Mouse (Mus musculus): ENCODE data around the gene Ak9. TPM values are rescaled to one million over a fixed set of nuclear protein-coding genes. Genes with fewer than 3 reads are reported as not detected.
A peak's percentile ranks its signal among the peaks of the same experiment; 100 is the strongest.

Gene Ak9
- polyA plus RNA-seq, 1 experiment from 2014 or later, result 0.05 TPM

- H3K27ac ChIP-seq (ENCODE audit: low read depth, low read length), result peak overlapping the region; percentile 84
- DNase-seq (ENCODE audit: low spot score) (peak; percentile 79), ATAC-seq (replicated peaks; ENCODE audit: low FRiP score) (peak; percentile 81)
- 3% methylated on average over 20 of the region's 20 CpGs for WGBS
- no peaks in the 10 kb centered on the region for H3K9me3 ChIP-seq (ENCODE audit: control insufficient read depth, low read length)
- peaks cover 10% of the 10 kb centered on the region; the same call in 1 of the 2 replicates for H3K4me1 ChIP-seq (replicated peaks; ENCODE audit: control insufficient read depth, insufficient read depth, low read length)
- peak overlapping the region; percentile 83 for H3K9ac ChIP-seq (ENCODE audit: low read length)
- H3K27me3 ChIP-seq (ENCODE audit: control insufficient read depth, insufficient read depth, low read length), result no peaks in the 10 kb centered on the region
- H3K4me3 ChIP-seq (ENCODE audit: low read depth, low read length), result peak overlapping the region; percentile 60
- no peaks in the 10 kb centered on the region; the same call in 1 of the 2 replicates for H3K36me3 ChIP-seq (ENCODE audit: control insufficient read depth, insufficient read depth, low read length)
- peak overlapping the region; percentile 89 for H3K4me2 ChIP-seq (ENCODE audit: low read depth, low read length, severe bottlenecking)
Observed at GRCm38 (mm10) chr10:41477278-41478181, 173.8 kb downstream of the Ak9 start.

DNA sequence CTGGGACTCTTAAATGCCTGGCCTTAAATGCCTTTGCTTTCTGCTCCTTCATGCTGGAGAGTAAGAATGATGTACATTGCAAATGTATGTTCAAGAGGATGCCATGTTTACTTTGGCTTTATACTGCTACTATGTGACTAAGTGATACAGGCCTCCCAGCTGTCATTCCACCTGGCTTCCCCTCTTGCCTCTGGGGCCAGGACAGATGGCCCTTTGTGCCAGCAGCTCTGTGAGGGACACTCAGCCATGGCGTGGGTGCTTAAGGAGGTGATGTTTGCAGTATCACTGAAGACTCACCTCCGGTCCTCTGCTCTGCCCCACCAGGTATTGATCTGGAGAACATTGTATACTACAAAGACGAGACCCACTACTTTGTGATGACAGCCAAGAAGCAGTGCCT, 176.2 kb downstream of the Ak9 start:
- DNase-seq (ENCODE audit: low spot score) (no peak), ATAC-seq (replicated peaks; ENCODE audit: low FRiP score) (no peak)
- Histone ChIP-seq H3K36me3 (ENCODE audit: control insufficient read depth, insufficient read depth, low read length) (no peaks in the 10 kb centered on the region; the same call in 1 of the 2 replicates), H3K4me1 (replicated peaks; ENCODE audit: control insufficient read depth, insufficient read depth, low read length) (peaks cover 10% of the 10 kb centered on the region; the same call in 1 of the 2 replicates), H3K27me3 (ENCODE audit: control insufficient read depth, insufficient read depth, low read length) (no peaks in the 10 kb centered on the region), H3K9me3 (ENCODE audit: control insufficient read depth, low read length) (no peaks in the 10 kb centered on the region), H3K4me2 (ENCODE audit: low read depth, low read length, severe bottlenecking) (no peak overlapping the region), H3K9ac (ENCODE audit: low read length) (no peak overlapping the region), H3K4me3 (ENCODE audit: low read depth, low read length) (no peak overlapping the region), H3K27ac (ENCODE audit: low read depth, low read length) (no peak overlapping the region)
- 94% methylated on average over 3 of the region's 3 CpGs for WGBS

DNA sequence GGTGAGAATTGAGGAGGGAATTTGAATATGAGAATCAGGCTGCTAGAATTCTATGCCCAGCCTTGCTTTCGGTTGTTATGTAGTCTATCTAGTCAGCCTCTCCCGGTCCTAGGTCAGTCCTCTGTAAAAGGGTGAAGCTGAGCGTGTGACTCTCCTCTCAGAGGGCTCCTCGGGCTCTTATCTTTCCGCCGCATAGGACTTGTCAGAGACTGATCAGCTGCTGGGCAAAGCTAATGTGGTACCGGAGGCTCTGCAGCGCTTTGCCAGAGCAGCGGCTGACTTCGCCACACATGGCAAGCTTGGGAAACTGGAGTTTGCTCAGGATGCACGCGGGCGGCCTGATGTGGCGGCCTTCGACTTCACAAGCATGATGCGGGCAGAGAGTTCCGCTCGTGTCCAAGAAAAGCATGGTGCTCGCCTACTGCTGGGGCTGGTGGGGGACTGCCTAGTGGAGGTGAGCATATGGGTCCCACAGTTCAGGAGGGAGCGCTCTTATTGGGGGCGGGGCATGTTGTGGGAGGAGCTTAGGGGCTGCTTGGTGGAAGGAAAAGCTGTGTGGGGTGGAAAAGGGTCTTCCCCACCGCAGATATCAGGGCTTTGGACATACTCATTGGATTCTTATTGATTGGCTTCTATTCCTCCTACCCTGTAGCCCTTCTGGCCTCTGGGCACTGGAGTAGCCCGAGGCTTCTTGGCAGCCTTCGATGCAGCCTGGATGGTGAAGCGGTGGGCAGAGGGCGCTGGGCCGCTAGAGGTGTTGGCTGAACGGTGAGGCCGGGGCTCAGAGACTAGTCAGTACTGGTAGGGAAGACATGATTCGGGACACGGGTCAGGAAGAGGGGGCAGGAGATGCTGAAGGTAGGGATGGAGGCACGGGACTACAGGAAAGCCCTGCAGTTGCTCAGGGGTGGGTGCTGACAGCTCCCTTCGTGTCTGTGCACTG, 177.4 kb downstream of the Ak9 start:
- WGBS, result 76% methylated on average over 33 of the region's 33 CpGs
- H3K9ac ChIP-seq (ENCODE audit: low read length), result no peak overlapping the region
- H3K36me3 ChIP-seq (ENCODE audit: control insufficient read depth, insufficient read depth, low read length), result no peaks in the 10 kb centered on the region; the same call in 1 of the 2 replicates
- H3K4me2 ChIP-seq (ENCODE audit: low read depth, low read length, severe bottlenecking), result no peak overlapping the region
- H3K4me1 ChIP-seq (replicated peaks; ENCODE audit: control insufficient read depth, insufficient read depth, low read length), result peaks cover 5% of the 10 kb centered on the region; the same call in 1 of the 2 replicates
- H3K27me3 ChIP-seq (ENCODE audit: control insufficient read depth, insufficient read depth, low read length), result no peaks in the 10 kb centered on the region
- H3K27ac ChIP-seq (ENCODE audit: low read depth, low read length), result no peak overlapping the region
- DNase-seq (ENCODE audit: low spot score), result no peak
- no peak for ATAC-seq (replicated peaks; ENCODE audit: low FRiP score)
- H3K4me3 ChIP-seq (ENCODE audit: low read depth, low read length), result no peak overlapping the region
- H3K9me3 ChIP-seq (ENCODE audit: control insufficient read depth, low read length), result no peaks in the 10 kb centered on the region

DNA sequence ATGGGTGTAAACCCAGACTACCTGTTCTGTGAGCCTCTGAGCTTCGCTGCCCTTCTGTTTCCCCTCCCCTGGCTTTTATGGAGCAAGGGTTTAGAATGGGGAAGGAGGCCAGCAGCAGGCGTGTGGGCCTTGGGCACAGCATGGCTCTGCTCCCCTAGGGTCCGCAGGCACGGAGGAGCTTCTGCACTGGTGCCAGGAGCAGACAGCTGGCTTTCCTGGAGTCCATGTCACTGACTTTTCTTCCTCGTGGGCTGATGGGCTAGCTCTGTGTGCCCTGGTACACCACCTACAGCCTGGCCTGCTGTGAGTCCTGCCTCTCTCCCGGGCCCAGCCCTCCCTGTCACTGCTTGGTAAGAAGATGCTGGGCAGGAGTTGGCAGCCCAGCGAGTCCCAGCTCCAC, 178.7 kb downstream of the Ak9 start:
- no peak overlapping the region for H3K4me2 ChIP-seq (ENCODE audit: low read depth, low read length, severe bottlenecking)
- no peaks in the 10 kb centered on the region for H3K27me3 ChIP-seq (ENCODE audit: control insufficient read depth, insufficient read depth, low read length)
- no peaks in the 10 kb centered on the region; the same call in 1 of the 2 replicates for H3K36me3 ChIP-seq (ENCODE audit: control insufficient read depth, insufficient read depth, low read length)
- no peak overlapping the region for H3K9ac ChIP-seq (ENCODE audit: low read length)
- no peak for DNase-seq (ENCODE audit: low spot score)
- no peak overlapping the region for H3K4me3 ChIP-seq (ENCODE audit: low read depth, low read length)
- no peak for ATAC-seq (replicated peaks; ENCODE audit: low FRiP score)
- H3K9me3 ChIP-seq (ENCODE audit: control insufficient read depth, low read length), result no peaks in the 10 kb centered on the region
- WGBS, result 86% methylated on average over 7 of the region's 7 CpGs
- no peak overlapping the region for H3K27ac ChIP-seq (ENCODE audit: low read depth, low read length)
- H3K4me1 ChIP-seq (replicated peaks; ENCODE audit: control insufficient read depth, insufficient read depth, low read length), result peaks cover 3% of the 10 kb centered on the region; the same call in 1 of the 2 replicates

Other genes with a start within 250 kb of the Ak9 start
- not detected in 2 replicates for gene Gpr6, start 231.7 kb upstream of the Ak9 start, polyA plus RNA-seq (2014; fragmentation: Nextera tagmentation; extraction: Ambion mirVana)
- 18.5 and 18.9 TPM in 2 replicates for gene Fig4, start 720 bp upstream of the Ak9 start, polyA plus RNA-seq (2014; fragmentation: Nextera tagmentation; extraction: Ambion mirVana)
- 18.6 and 21.0 TPM in 2 replicates for gene Zbtb24, start 146.4 kb downstream of the Ak9 start, polyA plus RNA-seq (2014; fragmentation: Nextera tagmentation; extraction: Ambion mirVana)
- gene Mical1, start 172.3 kb downstream of the Ak9 start, polyA plus RNA-seq (2014; fragmentation: Nextera tagmentation; extraction: Ambion mirVana), result 41.5 and 50.9 TPM in 2 replicates
- 50.7 and 56.7 TPM in 2 replicates for gene Smpd2, start 186.4 kb downstream of the Ak9 start, polyA plus RNA-seq (2014; fragmentation: Nextera tagmentation; extraction: Ambion mirVana)
- 0.65 and 0.98 TPM in 2 replicates for gene Ppil6, start 186.5 kb downstream of the Ak9 start, polyA plus RNA-seq (2014; fragmentation: Nextera tagmentation; extraction: Ambion mirVana)
- 125 and 138 TPM in 2 replicates for gene Cd164, start 215.4 kb downstream of the Ak9 start, polyA plus RNA-seq (2014; fragmentation: Nextera tagmentation; extraction: Ambion mirVana)

Measured in forebrain, embryonic 11.5 days (tissue).